Mouse (Mus musculus) embryonic fibroblast, embryonic 13.5 days (primary cell): ENCODE measurements around the gene Rtn4ip1.

Experiments
- CTCF ChIP-seq: IDR thresholded peaks from 2 replicates; pipeline ENCODE4 v1.5.1; 2011; ENCODE audit warnings: mild to moderate bottlenecking, control low read depth, low read length, moderate library complexity, borderline replicate concordance; ENCODE audit not compliant: insufficient read depth
- POLR2A ChIP-seq: IDR thresholded peaks from 2 replicates; pipeline ENCODE4 v1.6.1; 2011; ENCODE audit warnings: low read depth, mild to moderate bottlenecking, control low read depth, low read length, moderate library complexity

DNA sequence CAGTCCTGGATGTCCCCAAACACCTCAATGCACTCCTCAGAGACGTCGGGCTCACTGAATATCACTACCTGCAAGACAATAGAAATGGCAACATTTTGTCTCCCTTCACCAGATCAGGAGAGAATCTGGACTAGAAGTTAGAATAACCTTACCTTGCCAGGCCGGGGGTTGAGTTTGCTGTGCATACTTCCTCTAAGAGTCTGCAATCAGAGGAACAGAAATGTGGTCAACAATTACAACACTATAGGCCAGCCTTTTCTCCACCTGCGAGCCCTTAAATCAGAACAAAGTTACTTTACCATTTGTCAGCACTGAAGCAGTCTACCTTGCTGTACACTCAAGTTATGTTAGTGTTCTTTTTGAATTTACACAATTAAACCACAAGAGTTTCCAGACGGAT lies 90.9 kb downstream of the Rtn4ip1 start:
- no peak for TF ChIP-seq CTCF
- no peak for TF ChIP-seq POLR2A
